Mouse (Mus musculus) cerebellum, adult 2 months (tissue): Measurements from ENCODE around the gene Hopx.

Source experiments
- CTCF ChIP-seq: fragments of 200-500 bp; IDR thresholded peaks from 2 replicates; pipeline ENCODE4 v1.5.1; 2011; ENCODE audit warnings: low read depth, mild to moderate bottlenecking, control low read depth, low read length, moderate library complexity, borderline replicate concordance; ENCODE audit not compliant: insufficient read depth
- POLR2A ChIP-seq: fragments of 200-500 bp; IDR thresholded peaks from 2 replicates; pipeline ENCODE4 v1.6.1; 2011; ENCODE audit warnings: low read length, control low read depth, borderline replicate concordance; ENCODE audit not compliant: insufficient read depth

DNA sequence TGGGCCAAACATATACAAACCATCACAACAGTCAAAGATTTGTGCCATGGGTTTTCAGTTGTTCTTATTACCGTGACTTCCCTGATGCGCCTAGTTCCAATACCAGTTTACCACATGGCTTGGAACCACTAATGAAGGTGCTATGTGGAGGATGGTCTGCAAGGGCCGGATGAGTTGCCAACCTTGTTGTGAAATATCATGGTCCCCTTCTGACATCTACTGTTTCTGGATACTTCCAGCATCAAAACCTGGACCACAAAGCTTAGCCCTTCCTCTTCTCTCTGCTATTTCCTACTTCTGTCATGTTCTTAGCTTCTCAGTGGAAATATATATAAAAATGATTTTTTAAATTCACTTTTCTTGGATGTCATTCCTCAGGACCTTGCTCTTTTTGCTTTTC is 47.6 kb upstream of the Hopx start:
- no peak for TF ChIP-seq CTCF
- no peak for TF ChIP-seq POLR2A
